Mouse (Mus musculus): ENCODE data around the gene Tmem151b.

Tmem151b gene

GRCm38 (mm10) chr17:45549617-45550181, at the start of gene Tmem151b:
TSS of gene Tmem151b (minus strand) at chr17:45549677.
- peak; percentile 80 to 85 for DNase-seq (ENCODE audit: low spot score in 2 of 2)

DNA sequence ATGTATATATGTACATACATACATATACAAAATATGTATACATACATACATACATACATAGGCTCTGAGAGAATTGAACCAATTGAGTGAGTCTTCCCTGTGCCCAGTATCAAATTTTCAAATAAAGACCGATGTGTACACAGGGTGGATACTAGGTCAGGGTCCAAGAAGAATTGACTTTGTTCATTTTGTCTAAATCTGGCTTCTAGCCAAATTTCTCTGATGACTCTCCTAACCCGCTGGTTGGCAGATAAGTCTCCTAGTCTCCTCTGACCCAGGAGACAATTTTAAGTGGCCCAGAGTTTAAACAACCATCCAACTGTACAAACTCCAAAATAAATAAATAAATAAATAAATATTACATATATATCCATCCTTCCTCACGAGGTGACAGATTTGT, 49.4 kb upstream of the Tmem151b start:
- no peak for DNase-seq (ENCODE audit: low spot score in 2 of 2)

- DNase-seq (ENCODE audit: low spot score in 2 of 2) = no peak
These were observed 48.9 kb upstream of the Tmem151b start for GRCm38 (mm10) chr17:45598376-45598775.

GRCm38 (mm10) chr17:45597787-45598186, 48.3 kb upstream of the Tmem151b start:
- peak in 1 of 2 experiments; percentile 47 for DNase-seq (ENCODE audit: low spot score in 2 of 2)

DNA sequence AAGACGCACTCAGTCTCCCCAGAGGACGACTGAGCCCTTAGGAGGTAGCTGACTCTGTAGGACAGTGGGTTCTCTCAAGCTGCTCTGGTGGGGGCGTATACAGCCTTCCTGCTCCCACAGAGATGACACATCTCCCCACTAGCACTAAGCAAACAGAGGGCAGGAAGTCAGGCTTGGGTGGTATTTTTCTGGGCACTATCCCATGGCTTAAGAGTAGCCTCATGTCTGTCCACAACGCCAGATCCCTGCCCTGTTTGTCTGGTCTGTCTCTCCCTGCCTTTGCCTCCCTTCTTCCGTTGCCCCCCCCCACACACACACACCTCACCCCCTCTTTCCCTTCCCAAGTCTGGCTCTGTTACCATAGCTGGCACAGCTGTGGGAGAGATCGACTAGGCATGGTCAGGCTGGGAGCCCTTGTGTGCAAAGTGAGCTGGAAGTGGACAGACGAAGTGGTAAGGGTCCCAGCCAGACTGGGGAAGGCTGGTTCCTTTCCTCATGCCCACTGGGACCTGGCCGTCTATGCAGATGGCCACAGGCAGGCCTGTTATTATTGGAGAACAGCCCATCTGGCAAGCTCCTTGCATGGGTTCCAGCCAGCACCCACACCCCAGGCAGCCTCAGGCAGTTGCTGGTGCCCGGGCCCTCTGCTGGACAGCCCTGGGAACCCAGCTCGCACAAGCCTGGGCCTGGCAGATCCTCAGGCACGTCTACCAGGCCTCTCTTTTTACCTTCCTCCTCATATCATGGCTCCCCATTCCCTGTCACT, 47.3 kb upstream of the Tmem151b start:
- peak; percentile 78 to 80 for DNase-seq (ENCODE audit: low spot score in 2 of 2)

DNA sequence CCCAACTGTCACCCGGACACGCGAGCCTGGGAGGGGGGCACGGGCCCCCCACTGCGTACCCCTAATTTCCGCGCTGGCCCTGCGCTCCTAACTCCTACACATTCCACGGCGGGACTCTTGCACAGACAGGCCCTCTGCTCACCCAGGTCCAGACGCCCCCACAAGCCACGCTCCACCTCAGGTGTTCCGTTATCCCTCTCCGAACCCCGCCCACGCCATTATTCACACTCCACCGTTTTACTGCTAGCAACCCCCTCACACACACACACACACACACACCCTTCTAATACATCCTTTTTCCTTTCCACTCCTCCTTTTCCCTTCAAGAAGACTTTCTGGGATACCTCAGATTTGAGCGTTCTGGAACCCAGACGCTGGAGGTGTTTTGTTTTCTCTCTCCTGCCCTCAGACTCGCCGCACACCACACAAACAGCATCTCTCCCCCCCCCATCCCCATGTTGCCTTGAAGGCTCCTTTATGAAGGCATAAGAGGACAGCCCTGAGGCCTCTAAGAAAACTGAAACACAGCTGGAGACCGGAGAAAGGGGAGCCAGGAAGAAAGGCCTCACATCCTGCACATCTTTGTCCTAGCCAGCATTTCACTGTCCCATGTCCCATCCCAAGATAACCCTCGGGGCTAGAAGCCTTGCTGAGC, 46.4 kb upstream of the Tmem151b start:
- DNase-seq (ENCODE audit: low spot score in 2 of 2) = peak in 1 of 2 experiments; percentile 70

DNA sequence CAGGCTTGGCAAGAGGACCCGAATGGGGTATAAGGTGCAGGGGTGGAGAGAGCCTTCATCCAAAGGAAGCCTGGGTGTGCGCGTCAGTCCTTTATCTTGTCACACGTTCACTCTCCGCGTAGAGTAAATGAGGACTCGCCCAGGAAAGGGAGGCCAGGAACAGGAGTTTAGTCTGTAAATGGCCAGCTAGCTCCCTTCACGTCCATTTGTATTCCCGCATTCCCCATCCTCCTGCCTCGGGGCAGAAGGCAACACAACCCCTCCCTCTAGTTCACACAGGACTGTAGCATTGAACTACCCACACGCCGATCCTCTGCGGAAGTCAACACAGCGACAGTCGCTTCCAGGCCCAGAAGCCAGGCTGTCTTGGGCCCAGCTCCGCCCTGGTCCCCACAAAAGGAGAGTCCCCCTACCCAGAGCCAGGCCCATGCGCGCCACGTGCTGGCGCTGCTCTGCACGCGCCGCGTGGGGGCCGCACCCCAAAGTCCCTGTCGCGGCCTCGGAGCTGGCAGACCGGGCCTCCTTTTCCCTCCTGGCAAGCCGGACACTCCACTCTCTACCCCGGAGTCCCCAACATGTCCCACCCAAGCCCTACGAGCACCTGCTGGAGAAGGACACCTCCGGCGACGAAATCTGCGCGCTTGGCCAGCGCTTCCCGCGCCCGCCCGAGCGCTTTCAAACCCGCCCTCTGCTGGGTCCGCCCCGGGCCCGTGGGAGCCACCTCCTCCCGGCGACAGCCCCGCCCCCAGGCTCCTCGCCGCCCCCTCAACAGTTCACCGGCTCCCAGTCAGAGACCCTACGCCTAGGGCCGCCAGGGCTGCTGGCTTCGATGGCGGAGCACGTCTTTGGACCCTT, 45.6 kb upstream of the Tmem151b start:
- peak in 1 of 2 experiments; percentile 79 for DNase-seq (ENCODE audit: low spot score in 2 of 2)

- no peak for DNase-seq (ENCODE audit: low spot score in 2 of 2)
These were observed 44.7 kb upstream of the Tmem151b start for GRCm38 (mm10) chr17:45594195-45594594.

- DNase-seq (ENCODE audit: low spot score in 2 of 2) = no peak
These were observed 44.0 kb upstream of the Tmem151b start for GRCm38 (mm10) chr17:45593479-45593878.

DNA sequence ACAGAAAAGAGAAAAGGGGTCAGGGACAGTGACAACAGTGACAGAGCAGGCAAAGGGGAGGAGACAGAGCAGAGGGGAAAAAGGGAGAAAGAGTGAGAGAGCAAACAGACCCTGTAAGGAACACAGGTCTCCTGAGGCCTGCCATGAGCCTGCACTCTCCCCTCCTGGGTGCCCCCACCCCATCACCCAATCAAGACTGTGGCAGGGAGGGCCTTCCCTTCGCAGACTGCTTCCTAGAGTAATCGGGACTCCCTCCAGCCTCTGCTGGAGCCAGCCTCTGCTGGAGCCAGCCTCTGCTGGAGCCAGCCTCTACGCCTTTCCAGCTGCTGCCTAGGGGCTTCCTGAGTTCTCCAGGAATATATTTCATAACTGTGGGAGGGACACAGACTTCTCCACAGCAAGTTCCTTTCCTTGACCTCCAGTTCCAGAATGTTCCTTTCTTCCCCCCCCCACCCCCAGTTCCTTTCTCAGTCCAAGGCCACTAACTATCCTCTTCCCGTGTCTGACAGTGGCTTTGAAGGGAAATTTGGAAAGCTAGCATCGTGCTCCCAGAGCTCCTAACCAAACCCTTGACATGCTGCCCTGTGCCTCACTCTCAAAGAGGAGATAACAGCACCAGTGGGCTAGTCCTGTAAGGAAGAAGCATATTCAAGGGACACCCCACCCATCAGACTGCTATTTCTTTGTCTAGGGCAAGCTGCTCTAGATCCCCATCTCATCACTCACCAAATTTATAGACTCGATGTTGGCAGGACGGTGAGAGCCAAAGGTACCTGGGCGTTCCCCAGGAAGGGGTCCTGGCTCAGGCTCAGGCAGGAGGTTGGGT, 43.3 kb upstream of the Tmem151b start:
- no peak for DNase-seq (ENCODE audit: low spot score in 2 of 2)

DNA sequence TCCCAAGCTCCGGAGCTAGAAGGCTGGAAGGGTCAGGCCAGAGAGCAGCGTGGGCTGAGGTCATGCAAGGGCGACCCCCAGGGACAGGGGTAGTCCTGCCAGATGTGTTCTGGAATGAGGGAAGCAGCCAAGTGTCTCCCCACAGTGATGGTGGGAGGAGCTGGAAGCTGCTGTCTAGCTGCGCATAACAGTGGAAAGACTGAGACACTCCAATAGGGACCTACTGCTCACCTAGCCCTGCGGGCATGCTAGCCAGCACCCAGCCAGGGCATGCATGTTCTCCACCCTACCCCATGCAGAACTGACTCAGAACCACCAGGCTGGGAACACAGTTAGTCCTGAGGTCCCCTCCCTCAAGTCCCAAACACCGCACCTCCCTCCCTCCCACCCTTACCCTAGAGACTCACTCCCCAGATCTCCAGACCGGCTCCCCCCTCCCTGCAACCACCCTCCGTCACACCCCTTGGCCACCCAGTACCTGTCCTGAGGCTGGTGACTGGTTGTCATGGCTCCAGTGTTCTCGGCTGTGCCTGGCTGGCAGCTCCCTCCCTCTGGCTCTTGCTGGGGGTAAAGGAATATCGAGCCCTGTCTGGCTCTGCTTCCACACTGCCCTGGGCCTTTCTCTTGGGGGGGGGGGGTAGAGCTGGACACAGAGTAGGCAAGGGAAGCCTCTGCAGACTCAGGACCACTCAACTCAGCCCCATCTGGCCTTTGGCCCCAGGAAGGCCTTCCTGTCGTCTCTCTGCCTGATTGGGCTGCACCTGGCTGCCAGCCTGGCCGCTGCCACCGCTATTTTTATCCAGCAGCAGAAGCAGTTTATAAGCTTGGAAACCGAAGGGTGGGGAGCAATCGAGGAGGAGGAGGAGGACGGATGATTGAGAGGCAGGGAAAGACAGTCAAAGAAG, 42.5 kb upstream of the Tmem151b start:
- DNase-seq (ENCODE audit: low spot score in 2 of 2) = peak in 1 of 2 experiments; percentile 41

- DNase-seq (ENCODE audit: low spot score in 2 of 2) = peak in 1 of 2 experiments; percentile 21
These were observed 40.9 kb upstream of the Tmem151b start for GRCm38 (mm10) chr17:45590410-45590809.

- peak in 1 of 2 experiments; percentile 26 for DNase-seq (ENCODE audit: low spot score in 2 of 2)
These were observed 40.4 kb upstream of the Tmem151b start for GRCm38 (mm10) chr17:45589844-45590243.

DNA sequence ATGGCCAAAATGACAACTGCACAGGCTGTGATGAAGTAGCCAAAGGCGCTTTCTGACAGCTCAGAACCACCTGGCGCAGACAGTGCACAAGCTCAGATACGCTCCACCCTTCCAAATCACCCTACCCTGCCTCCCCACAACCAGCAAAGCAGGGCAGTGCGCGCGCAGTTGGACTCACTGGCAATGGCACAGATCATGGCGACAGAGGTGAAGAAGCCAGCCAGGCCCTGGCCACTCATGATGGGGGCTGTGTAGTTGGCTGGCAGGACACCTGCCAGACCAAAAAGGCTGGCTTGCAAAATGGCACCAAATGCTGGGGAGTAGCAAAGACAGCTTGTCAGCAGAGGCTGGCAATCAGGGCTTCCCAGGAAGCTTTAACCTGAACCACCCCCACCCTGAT, 39.8 kb upstream of the Tmem151b start:
- DNase-seq (ENCODE audit: low spot score in 2 of 2) = peak in 1 of 2 experiments; percentile 20

- DNase-seq (ENCODE audit: low spot score in 2 of 2) = no peak
These were observed 38.9 kb upstream of the Tmem151b start for GRCm38 (mm10) chr17:45588370-45588769.

- DNase-seq (ENCODE audit: low spot score in 2 of 2) = no peak
These were observed 37.0 kb upstream of the Tmem151b start for GRCm38 (mm10) chr17:45586449-45586837.

GRCm38 (mm10) chr17:45585725-45586448, 36.4 kb upstream of the Tmem151b start:
- DNase-seq (ENCODE audit: low spot score in 2 of 2) = no peak

DNA sequence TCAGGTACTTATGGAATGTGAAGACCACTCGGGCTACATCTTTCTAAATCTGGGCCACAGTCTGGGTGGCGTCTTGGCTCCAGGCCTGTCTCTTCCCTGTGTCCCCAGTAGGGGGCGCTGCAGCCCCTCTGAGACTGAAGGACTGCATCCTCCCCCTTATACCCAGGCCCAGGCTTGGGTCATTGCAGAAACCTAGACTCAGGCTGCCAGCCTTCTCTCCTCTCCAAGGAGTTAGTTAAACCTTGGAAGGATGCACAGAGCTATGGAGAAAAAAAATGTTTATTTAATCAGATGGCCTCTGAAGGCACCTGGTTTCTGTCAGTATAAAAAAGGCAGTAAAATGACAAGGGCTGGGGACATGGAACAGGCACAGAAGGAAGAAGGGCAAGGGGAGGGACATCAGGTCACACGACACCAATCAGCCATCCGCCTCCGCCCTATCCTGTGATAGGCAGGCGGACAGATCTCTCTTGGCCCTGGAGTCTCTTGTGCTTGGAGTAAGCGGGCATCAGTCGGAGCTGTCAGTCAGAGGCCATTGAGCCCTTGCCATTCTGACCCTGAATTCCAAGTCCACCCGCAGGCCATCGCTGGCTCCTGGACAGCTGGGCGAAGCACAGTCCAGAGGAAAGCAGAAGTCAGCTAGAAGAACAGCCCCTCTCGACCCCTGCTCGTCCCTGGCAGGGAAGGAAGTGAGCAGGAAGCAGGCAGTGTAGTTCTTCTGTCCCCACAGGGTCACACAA, 35.6 kb upstream of the Tmem151b start:
- DNase-seq (ENCODE audit: low spot score in 2 of 2) = peak; percentile 86
